Mouse (Mus musculus): Measurements from ENCODE around the gene Gm32742. TPM values are rescaled to one million over a fixed set of nuclear protein-coding genes. Genes with fewer than 3 reads are reported as not detected.

The Gm32742 gene
- polyA plus RNA-seq, 1 experiment from 2014 or later, result not detected

GRCm38 (mm10) chr9:51170298-51170697, 5.0 kb upstream of the Gm32742 start:
- WGBS, result 55% methylated on average over 6 of the region's 6 CpGs
- Histone ChIP-seq H3K4me3 (ENCODE audit: low read depth, low read length) (no peak overlapping the region), H3K9ac (no peak overlapping the region), H3K9me3 (ENCODE audit: low read depth, low read length) (no peaks in the 10 kb centered on the region), H3K4me2 (no peak overlapping the region), H3K36me3 (ENCODE audit: insufficient read depth) (no peaks in the 10 kb centered on the region), H3K27ac (ENCODE audit: low read depth) (no peak overlapping the region), H3K27me3 (ENCODE audit: insufficient read depth, low read length) (no peaks in the 10 kb centered on the region), H3K4me1 (ENCODE audit: insufficient read depth) (peaks cover 5% of the 10 kb centered on the region; the same call in 1 of the 2 replicates)
- no peak for TF ChIP-seq CTCF (IDR thresholded peaks at IDR 0.05; ENCODE audit: low read depth)
- ATAC-seq (ENCODE audit: insufficient read depth), result no peak
- no peak for DNase-seq

GRCm38 (mm10) chr9:51169133-51169532, 3.8 kb upstream of the Gm32742 start:
- Histone ChIP-seq H3K9me3 (ENCODE audit: low read depth, low read length) (no peaks in the 10 kb centered on the region), H3K27me3 (ENCODE audit: insufficient read depth, low read length) (no peaks in the 10 kb centered on the region), H3K4me2 (no peak overlapping the region), H3K4me3 (ENCODE audit: low read depth, low read length) (no peak overlapping the region), H3K36me3 (ENCODE audit: insufficient read depth) (no peaks in the 10 kb centered on the region), H3K4me1 (ENCODE audit: insufficient read depth) (0 out of 2 replicates have a peak, but pooled peaks cover 5% of the 10 kb centered on the region), H3K27ac (ENCODE audit: low read depth) (peak overlapping the region; percentile 52), H3K9ac (no peak overlapping the region)
- 59% methylated on average over 7 of the region's 7 CpGs for WGBS
- TF ChIP-seq CTCF (IDR thresholded peaks at IDR 0.05; ENCODE audit: low read depth), result no peak
- DNase-seq, result no peak
- peak; percentile 15; the same call in 1 of the 2 replicates for ATAC-seq (ENCODE audit: insufficient read depth)

- H3K4me1 ChIP-seq (ENCODE audit: insufficient read depth), result 0 out of 2 replicates have a peak, but pooled peaks cover 5% of the 10 kb centered on the region
- no peaks in the 10 kb centered on the region for H3K9me3 ChIP-seq (ENCODE audit: low read depth, low read length)
- ATAC-seq (ENCODE audit: insufficient read depth) (peak; percentile 83), DNase-seq (peak; percentile 61)
- no peaks in the 10 kb centered on the region for H3K36me3 ChIP-seq (ENCODE audit: insufficient read depth)
- H3K9ac ChIP-seq, result no peak overlapping the region
- WGBS, result 51% methylated on average over 5 of the region's 5 CpGs
- no peaks in the 10 kb centered on the region for H3K27me3 ChIP-seq (ENCODE audit: insufficient read depth, low read length)
- TF ChIP-seq CTCF (IDR thresholded peaks at IDR 0.05; ENCODE audit: low read depth), result no peak
- H3K27ac ChIP-seq (ENCODE audit: low read depth), result peak overlapping the region; percentile 63
- no peak overlapping the region for H3K4me3 ChIP-seq (ENCODE audit: low read depth, low read length)
- H3K4me2 ChIP-seq, result no peak overlapping the region
Measured at GRCm38 (mm10) chr9:51168698-51169097, 3.4 kb upstream of the Gm32742 start.

- 47% methylated on average over 11 of the region's 11 CpGs for WGBS
- H3K4me3 ChIP-seq (ENCODE audit: low read depth, low read length), result no peak overlapping the region
- H3K9ac ChIP-seq, result no peak overlapping the region
- ATAC-seq (ENCODE audit: insufficient read depth), result peak; percentile 43
- peak; percentile 23 for DNase-seq
- H3K27ac ChIP-seq (ENCODE audit: low read depth), result peak overlapping the region; percentile 63
- TF ChIP-seq CTCF (IDR thresholded peaks at IDR 0.05; ENCODE audit: low read depth), result no peak
- no peaks in the 10 kb centered on the region for H3K9me3 ChIP-seq (ENCODE audit: low read depth, low read length)
- no peaks in the 10 kb centered on the region for H3K36me3 ChIP-seq (ENCODE audit: insufficient read depth)
- no peak overlapping the region for H3K4me2 ChIP-seq
- 0 out of 2 replicates have a peak, but pooled peaks cover 5% of the 10 kb centered on the region for H3K4me1 ChIP-seq (ENCODE audit: insufficient read depth)
- H3K27me3 ChIP-seq (ENCODE audit: insufficient read depth, low read length), result no peaks in the 10 kb centered on the region
Measured at GRCm38 (mm10) chr9:51167954-51168353, 2.6 kb upstream of the Gm32742 start.

- Histone ChIP-seq H3K9ac (no peak overlapping the region), H3K27me3 (ENCODE audit: insufficient read depth, low read length) (0 out of 2 replicates have a peak, but pooled peaks cover 6% of the 10 kb centered on the region), H3K36me3 (ENCODE audit: insufficient read depth) (no peaks in the 10 kb centered on the region), H3K4me1 (ENCODE audit: insufficient read depth) (0 out of 2 replicates have a peak, but pooled peaks cover 5% of the 10 kb centered on the region), H3K27ac (ENCODE audit: low read depth) (no peak overlapping the region), H3K9me3 (ENCODE audit: low read depth, low read length) (no peaks in the 10 kb centered on the region), H3K4me3 (ENCODE audit: low read depth, low read length) (no peak overlapping the region), H3K4me2 (no peak overlapping the region)
- TF ChIP-seq CTCF (IDR thresholded peaks at IDR 0.05; ENCODE audit: low read depth), result peak; percentile 30; the same call in 1 of the 2 replicates
- ATAC-seq (ENCODE audit: insufficient read depth) (no peak), DNase-seq (no peak)
- WGBS, result 81% methylated on average over 5 of the region's 5 CpGs
Measured at GRCm38 (mm10) chr9:51163989-51164388, 1.3 kb downstream of the Gm32742 start.

GRCm38 (mm10) chr9:51161771-51162388, 3.4 kb downstream of the Gm32742 start:
- TF ChIP-seq CTCF (IDR thresholded peaks at IDR 0.05; ENCODE audit: low read depth), result peak; percentile 98
- H3K4me2 ChIP-seq, result no peak overlapping the region
- H3K36me3 ChIP-seq (ENCODE audit: insufficient read depth), result no peaks in the 10 kb centered on the region
- no peaks in the 10 kb centered on the region for H3K9me3 ChIP-seq (ENCODE audit: low read depth, low read length)
- ATAC-seq (ENCODE audit: insufficient read depth) (peak; percentile 79), DNase-seq (peak; percentile 86)
- H3K27ac ChIP-seq (ENCODE audit: low read depth), result no peak overlapping the region
- H3K4me3 ChIP-seq (ENCODE audit: low read depth, low read length), result no peak overlapping the region
- no peaks in the 10 kb centered on the region for H3K4me1 ChIP-seq (ENCODE audit: insufficient read depth)
- WGBS, result 17% methylated on average over 4 of the region's 4 CpGs
- H3K9ac ChIP-seq, result no peak overlapping the region
- H3K27me3 ChIP-seq (ENCODE audit: insufficient read depth, low read length), result 0 out of 2 replicates have a peak, but pooled peaks cover 6% of the 10 kb centered on the region

GRCm38 (mm10) chr9:51152079-51152752, 13.1 kb downstream of the Gm32742 start:
- TF ChIP-seq CTCF (IDR thresholded peaks at IDR 0.05; ENCODE audit: low read depth), result peak; percentile 78
- Histone ChIP-seq H3K36me3 (ENCODE audit: insufficient read depth) (no peaks in the 10 kb centered on the region), H3K9ac (no peak overlapping the region), H3K4me1 (ENCODE audit: insufficient read depth) (no peaks in the 10 kb centered on the region), H3K4me2 (peak overlapping the region; percentile 18; the same call in 1 of the 2 replicates), H3K9me3 (ENCODE audit: low read depth, low read length) (no peaks in the 10 kb centered on the region), H3K27me3 (ENCODE audit: insufficient read depth, low read length) (no peaks in the 10 kb centered on the region; the same call in 1 of the 2 replicates), H3K27ac (ENCODE audit: low read depth) (no peak overlapping the region), H3K4me3 (ENCODE audit: low read depth, low read length) (no peak overlapping the region)
- WGBS, result 20% methylated on average over 13 of the region's 13 CpGs
- ATAC-seq (ENCODE audit: insufficient read depth) (peak; percentile 48; the same call in 1 of the 2 replicates), DNase-seq (peak; percentile 95)
